Mouse (Mus musculus) limb, embryonic 14.5 days (tissue): ENCODE measurements around the gene Ryk. TPM values are rescaled to one million over a fixed set of nuclear protein-coding genes. Genes with fewer than 3 reads are reported as not detected.

Experiments used
- ATAC-seq: fragments of 200-750 bp; cut with Nextera tagmentation; 2 replicates; pipeline ENCODE4 v1.8.0; 2017; ENCODE audit warnings: low read depth, moderate number of reproducible peaks, moderate TSS enrichment; ENCODE audit not compliant: low FRiP score
- DNase-seq: peaks from one replicate; pipeline ENCODE4 v3.0.0-alpha.2; 2015; ENCODE audit warnings: low spot score
- H3K27ac ChIP-seq: fragments of 300-500 bp; sonication (generic); replicated peaks from 2 replicates; pipeline ENCODE4 v1.5.1; 2014; ENCODE audit warnings: low read depth, mild to moderate bottlenecking, low read length, moderate library complexity, mixed read lengths
- H3K27me3 ChIP-seq: fragments of 300-500 bp; sonication (generic); 2 replicates; pipeline ENCODE4 v1.6.1; 2014; ENCODE audit warnings: low read length, mixed read lengths; ENCODE audit not compliant: control insufficient read depth, insufficient read depth
- H3K36me3 ChIP-seq: fragments of 300-500 bp; sonication (generic); 2 replicates; pipeline ENCODE4 v1.6.1; 2014; ENCODE audit warnings: mild to moderate bottlenecking, low read length, moderate library complexity, mixed read lengths; ENCODE audit not compliant: control insufficient read depth, insufficient read depth
- H3K4me1 ChIP-seq: fragments of 300-500 bp; sonication (generic); 2 replicates; pipeline ENCODE4 v1.6.1; 2014; ENCODE audit warnings: antibody characterized with exemption, low read length, mixed read lengths; ENCODE audit not compliant: control insufficient read depth, insufficient read depth
- H3K4me2 ChIP-seq: fragments of 300-500 bp; sonication (generic); replicated peaks from 2 replicates; pipeline ENCODE4 v1.6.1; 2014; ENCODE audit warnings: low read depth, mild to moderate bottlenecking, low read length, moderate library complexity; ENCODE audit not compliant: severe bottlenecking
- H3K4me3 ChIP-seq: fragments of 300-500 bp; sonication (generic); replicated peaks from 2 replicates; pipeline ENCODE4 v1.5.1; 2014; ENCODE audit warnings: low read length
- H3K9ac ChIP-seq: fragments of 300-500 bp; sonication (generic); 2 replicates; pipeline ENCODE4 v1.6.1; 2014; ENCODE audit warnings: mild to moderate bottlenecking, low read depth, low read length, moderate library complexity; ENCODE audit not compliant: severe bottlenecking
- H3K9me3 ChIP-seq: fragments of 300-500 bp; sonication (generic); 2 replicates; pipeline ENCODE4 v1.6.1; 2016; ENCODE audit warnings: low read length; ENCODE audit not compliant: control insufficient read depth
- POLR2A ChIP-seq: fragments of 200-500 bp; IDR thresholded peaks from 2 replicates; pipeline ENCODE4 v1.8.0; 2012; ENCODE audit warnings: inconsistent platforms, mild to moderate bottlenecking, moderate library complexity, borderline replicate concordance; ENCODE audit not compliant: insufficient read depth, insufficient read length; ENCODE audit errors: extremely low read depth
- WGBS: fragments of 180-500 bp; shearing (Covaris S2); extraction: QIAGEN DNeasy Blood & Tissue Kit; methylation state at CpG from one replicate; pipeline ENCODE4 v1.1.7; 2014; 5-methylcytosine and 5-hydroxymethylcytosine counted together
- polyA plus RNA-seq, 2 experiments: library from polyadenylated mRNA; depleted of rRNA in 1 of 2; stranded (reverse) in 1 of 2; unstranded in 1 of 2; fragments of >200 nt; fragmentation: Nextera tagmentation in 1 of 2; extraction: Ambion mirVana in 1 of 2; gene quantifications; 2 replicates each; pipeline versions ENCODE4 v1.2.1 to v1.2.3; 2012 to 2014

Gene Ryk
- polyA plus RNA-seq, 2 experiments = 37.5 to 79.8 TPM

DNA sequence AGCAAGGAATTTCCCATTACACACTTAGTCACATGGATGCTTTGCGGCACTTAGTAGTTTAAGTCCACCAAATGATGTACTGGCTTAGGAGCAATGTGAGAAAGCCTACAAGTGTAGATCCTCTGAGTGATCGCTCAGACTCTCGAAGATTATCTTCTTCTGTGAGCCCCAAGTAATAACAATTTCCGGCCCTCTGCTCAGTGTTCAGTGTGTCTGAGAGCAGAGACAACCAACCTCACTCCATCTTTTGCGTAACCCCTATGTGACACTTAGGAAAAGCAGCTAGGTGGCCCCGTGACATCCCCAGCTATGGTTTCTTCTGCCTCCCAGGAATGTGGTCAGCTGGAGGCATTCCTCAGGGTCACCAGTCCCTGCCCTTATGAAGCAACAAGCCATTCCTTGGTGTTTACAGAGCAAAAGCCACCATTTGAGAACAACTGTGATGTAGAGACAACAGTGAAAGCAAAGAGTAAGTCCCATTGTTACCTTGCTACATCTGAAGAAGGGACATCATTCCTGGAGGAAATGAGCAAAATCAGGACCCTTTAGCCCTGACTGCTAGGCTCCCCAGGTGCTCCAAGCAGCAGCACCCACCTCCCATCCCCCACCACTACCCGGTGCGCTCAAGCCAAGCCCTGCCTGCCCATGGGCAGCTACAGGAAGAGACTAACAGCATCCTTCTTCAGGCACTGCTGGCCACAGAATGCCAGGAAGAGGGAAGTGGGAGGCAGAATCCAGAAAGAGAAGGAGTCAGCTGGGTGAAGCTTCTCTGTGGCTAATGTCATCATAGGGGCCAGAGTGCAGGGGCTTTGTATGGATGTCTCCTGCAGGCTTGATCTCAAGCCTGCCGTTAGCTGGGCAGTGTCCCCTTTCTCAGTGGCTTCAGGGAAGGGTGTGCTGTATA, 116.6 kb downstream of the Ryk start:
- Histone ChIP-seq H3K36me3 (no peaks in the 10 kb centered on the region), H3K4me1 (no peaks in the 10 kb centered on the region), H3K4me3 (no peak overlapping the region), H3K9me3 (no peaks in the 10 kb centered on the region), H3K27ac (no peak overlapping the region), H3K27me3 (no peaks in the 10 kb centered on the region), H3K4me2 (no peak overlapping the region), H3K9ac (no peak overlapping the region)
- no peak for ATAC-seq
- 89% methylated on average over 9 of the region's 9 CpGs for WGBS
- DNase-seq = no peak
- no peak for TF ChIP-seq POLR2A

DNA sequence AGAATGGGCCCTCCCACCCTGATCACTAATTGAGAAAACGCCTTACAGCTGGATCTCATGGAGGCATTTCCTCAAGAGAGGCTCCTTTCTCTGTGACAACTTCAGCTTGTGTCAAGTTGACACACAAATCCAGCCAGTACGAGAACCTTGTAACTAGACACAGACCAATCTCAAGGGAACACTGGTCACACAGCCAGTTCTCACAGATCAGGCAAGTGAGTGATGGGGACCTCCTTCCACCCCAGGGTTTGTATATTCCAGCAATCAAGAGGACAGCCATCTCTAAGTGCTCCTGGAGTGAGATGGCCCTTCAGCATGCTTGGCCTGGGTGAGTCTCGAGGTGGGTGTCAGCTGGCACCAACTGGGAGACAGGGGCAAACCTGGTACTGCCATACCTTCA, 121.1 kb downstream of the Ryk start:
- no peak overlapping the region for H3K27ac ChIP-seq
- ATAC-seq (no peak), DNase-seq (no peak)
- WGBS = 68% methylated on average over 3 of the region's 3 CpGs
- H3K4me3 ChIP-seq = no peak overlapping the region
- no peaks in the 10 kb centered on the region for H3K36me3 ChIP-seq
- no peak overlapping the region for H3K9ac ChIP-seq
- H3K4me2 ChIP-seq = no peak overlapping the region
- H3K9me3 ChIP-seq = no peaks in the 10 kb centered on the region
- no peaks in the 10 kb centered on the region for H3K27me3 ChIP-seq
- TF ChIP-seq POLR2A = no peak
- H3K4me1 ChIP-seq = no peaks in the 10 kb centered on the region

Other genes with a start within 250 kb of the Ryk start
- gene Anapc13, start 208.6 kb upstream of the Ryk start, polyA plus RNA-seq (2012; rRNA removed) = 88.7 and 191 TPM in 2 replicates
- gene Anapc13, start 208.6 kb upstream of the Ryk start, polyA plus RNA-seq (2014; fragmentation: Nextera tagmentation; extraction: Ambion mirVana) = 169 and 177 TPM in 2 replicates
- 15.2 and 28.1 TPM in 2 replicates for gene Cep63, start 208.4 kb upstream of the Ryk start, polyA plus RNA-seq (2012; rRNA removed)
- 44.1 and 45.3 TPM in 2 replicates for gene Cep63, start 208.4 kb upstream of the Ryk start, polyA plus RNA-seq (2014; fragmentation: Nextera tagmentation; extraction: Ambion mirVana)
- gene Amotl2, start 118.2 kb upstream of the Ryk start, polyA plus RNA-seq (2012; rRNA removed) = 58.9 and 67.7 TPM in 2 replicates
- gene Amotl2, start 118.2 kb upstream of the Ryk start, polyA plus RNA-seq (2014; fragmentation: Nextera tagmentation; extraction: Ambion mirVana) = 52.7 and 66.6 TPM in 2 replicates
- 5.1 and 7.0 TPM in 2 replicates for gene Slco2a1, start 153.8 kb downstream of the Ryk start, polyA plus RNA-seq (2012; rRNA removed)
- gene Slco2a1, start 153.8 kb downstream of the Ryk start, polyA plus RNA-seq (2014; fragmentation: Nextera tagmentation; extraction: Ambion mirVana) = 5.9 and 7.2 TPM in 2 replicates